Mouse (Mus musculus) thymus, postnatal 36 days (tissue): ENCODE measurements at regions not wholly inside any gene's neighbourhood (a gene's known extent, or its start where the extent isn't known, plus 50 kb on each side); places are given as distances from the start of the nearest gene placed in this dataset.

Source experiments
- DNase-seq, 2 experiments: peaks; one replicate each; pipeline ENCODE4 v3.0.0; 2022; ENCODE audit warnings: mixed read lengths in 2 of 2

GRCm38 (mm10) chr1:182690323-182690722 is 58.7 kb downstream of the Ccdc185 start:
- DNase-seq, result no peak

GRCm38 (mm10) chr1:182689741-182690140 is 59.2 kb downstream of the Ccdc185 start:
- DNase-seq, result no peak

- no peak for DNase-seq
Observed at GRCm38 (mm10) chr1:182687146-182687545, 61.8 kb downstream of the Ccdc185 start.

GRCm38 (mm10) chr1:182686231-182686630 is 62.7 kb downstream of the Ccdc185 start:
- DNase-seq, result peak; percentile 62 to 84

GRCm38 (mm10) chr1:182682591-182683252 is 66.3 kb downstream of the Ccdc185 start:
- no peak for DNase-seq
